Mouse (Mus musculus): ENCODE measurements around the gene Prrc2c.
"Not testable (repeated sequence)": the region's sequence is repeated elsewhere in the genome, so short reads cannot be mapped to it uniquely, and the experiment has no call there.

GRCm38 (mm10) chr1:162781035-162781434 lies 40.7 kb upstream of the Prrc2c start:
- TF ChIP-seq CTCF (IDR thresholded peaks at IDR 0.05; ENCODE audit: insufficient read depth, low read length); POLR2A (IDR thresholded peaks at IDR 0.05; ENCODE audit: borderline replicate concordance, extremely low read depth, low read depth, low read length): not testable (repeated sequence)
